Mouse (Mus musculus) limb, embryonic 12.5 days (tissue): ENCODE data around the gene Olfr577. TPM values are rescaled to one million over a fixed set of nuclear protein-coding genes. Genes with fewer than 3 reads are reported as not detected.

Source experiments
- polyA plus RNA-seq: library from polyadenylated mRNA; unstranded; fragments of >200 nt; fragmentation: Nextera tagmentation; extraction: Ambion mirVana; gene quantifications from 2 replicates; pipeline ENCODE4 v1.2.1, GENCODE M21; 2016

The Olfr577 gene
- polyA plus RNA-seq, 1 experiment from 2014 or later: not detected

Other genes starting within 250 kb of the Olfr577 start
- gene Olfr559, start 248.5 kb downstream of the Olfr577 start, polyA plus RNA-seq: not detected in 2 replicates
- not detected in 2 replicates for gene Olfr560, start 216.6 kb downstream of the Olfr577 start, polyA plus RNA-seq
- not detected in 2 replicates for gene Olfr78, start 216.5 kb downstream of the Olfr577 start, polyA plus RNA-seq
- gene Olfr561, start 204.7 kb downstream of the Olfr577 start, polyA plus RNA-seq: not detected in 2 replicates
- not detected in 2 replicates for gene Olfr564, start 172.5 kb downstream of the Olfr577 start, polyA plus RNA-seq
- gene Olfr566, start 117.2 kb downstream of the Olfr577 start, polyA plus RNA-seq: not detected in 2 replicates
- gene Olfr568, start 98.8 kb downstream of the Olfr577 start, polyA plus RNA-seq: not detected in 2 replicates
- not detected in 2 replicates for gene Olfr569, start 85.1 kb downstream of the Olfr577 start, polyA plus RNA-seq
- not detected in 2 replicates for gene Olfr570, start 81.4 kb downstream of the Olfr577 start, polyA plus RNA-seq
- not detected in 2 replicates for gene Olfr571, start 58.4 kb downstream of the Olfr577 start, polyA plus RNA-seq
- gene Olfr572, start 51.5 kb downstream of the Olfr577 start, polyA plus RNA-seq: not detected in 2 replicates
- gene Olfr573-ps1, start 33.4 kb downstream of the Olfr577 start, polyA plus RNA-seq: not detected in 2 replicates
- not detected in 2 replicates for gene Olfr574, start 27.5 kb downstream of the Olfr577 start, polyA plus RNA-seq
- not detected in 2 replicates for gene Olfr575, start 17.2 kb downstream of the Olfr577 start, polyA plus RNA-seq
- gene Olfr576, start 13.3 kb downstream of the Olfr577 start, polyA plus RNA-seq: not detected in 2 replicates
- gene Olfr578, start 13.4 kb upstream of the Olfr577 start, polyA plus RNA-seq: not detected in 2 replicates
- gene Olfr582, start 62.1 kb upstream of the Olfr577 start, polyA plus RNA-seq: not detected in 2 replicates
- gene Olfr583, start 75.4 kb upstream of the Olfr577 start, polyA plus RNA-seq: not detected in 2 replicates
- gene Olfr584, start 105.9 kb upstream of the Olfr577 start, polyA plus RNA-seq: not detected in 2 replicates
- not detected in 2 replicates for gene Olfr585, start 121.8 kb upstream of the Olfr577 start, polyA plus RNA-seq
- gene Olfr586, start 149.7 kb upstream of the Olfr577 start, polyA plus RNA-seq: not detected in 2 replicates
- gene Olfr588-ps1, start 164.9 kb upstream of the Olfr577 start, polyA plus RNA-seq: not detected in 2 replicates
- gene Olfr589, start 180.4 kb upstream of the Olfr577 start, polyA plus RNA-seq: not detected in 2 replicates
- gene Olfr591, start 202.4 kb upstream of the Olfr577 start, polyA plus RNA-seq: not detected in 2 replicates
- not detected in 2 replicates for gene Olfr592, start 208.9 kb upstream of the Olfr577 start, polyA plus RNA-seq
- gene Olfr593, start 235.9 kb upstream of the Olfr577 start, polyA plus RNA-seq: not detected in 2 replicates
- not detected in 2 replicates for gene Olfr594, start 241.1 kb upstream of the Olfr577 start, polyA plus RNA-seq